Mouse (Mus musculus): ENCODE measurements around the gene Rbm45. TPM values are rescaled to one million over a fixed set of nuclear protein-coding genes. Genes with fewer than 3 reads are reported as not detected.
A peak's percentile ranks its signal among the peaks of the same experiment; 100 is the strongest.

Rbm45 gene
- polyA plus RNA-seq, 1 experiment from 2014 or later: 10.7 TPM

DNA sequence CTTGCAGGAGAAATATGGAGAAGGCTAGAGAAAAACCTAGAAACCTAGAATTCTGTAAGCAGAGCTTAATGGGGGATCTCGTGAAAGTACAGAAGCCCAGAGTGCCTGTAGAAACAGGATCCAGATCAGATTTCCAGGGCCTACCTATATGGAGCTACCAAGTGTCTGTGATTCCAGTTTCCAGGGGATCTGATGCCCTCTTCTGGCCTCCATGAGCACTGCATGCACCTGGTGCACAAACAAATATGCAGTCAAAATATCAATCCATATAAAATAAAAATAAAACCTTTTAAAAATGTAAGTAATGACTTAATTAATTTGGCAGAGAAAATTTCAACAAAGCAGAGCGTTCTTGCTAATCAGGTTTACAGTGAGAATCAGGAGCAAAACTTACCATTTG, 7.7 kb upstream of the Rbm45 start:
- no peak overlapping the region for H3K4me3 ChIP-seq (ENCODE audit: low read depth, low read length)
- no peak for ATAC-seq
- no peaks in the 10 kb centered on the region for H3K36me3 ChIP-seq (ENCODE audit: control insufficient read depth, insufficient read depth)
- H3K27me3 ChIP-seq (replicated peaks; ENCODE audit: control insufficient read depth, insufficient read depth, low read length): no peaks in the 10 kb centered on the region
- H3K4me2 ChIP-seq (replicated peaks; ENCODE audit: low read depth): no peak overlapping the region
- TF ChIP-seq CTCF (IDR thresholded peaks at IDR 0.05; ENCODE audit: low read depth): peak; percentile 69
- H3K4me1 ChIP-seq (replicated peaks; ENCODE audit: control insufficient read depth, insufficient read depth, low read length): no peaks in the 10 kb centered on the region
- H3K9me3 ChIP-seq (ENCODE audit: control insufficient read depth): no peaks in the 10 kb centered on the region
- no peak overlapping the region for H3K9ac ChIP-seq (ENCODE audit: low read depth, low read length)
- no peak overlapping the region for H3K27ac ChIP-seq (ENCODE audit: low read depth, low read length)
- 61% methylated on average over 2 of the region's 2 CpGs for WGBS

DNA sequence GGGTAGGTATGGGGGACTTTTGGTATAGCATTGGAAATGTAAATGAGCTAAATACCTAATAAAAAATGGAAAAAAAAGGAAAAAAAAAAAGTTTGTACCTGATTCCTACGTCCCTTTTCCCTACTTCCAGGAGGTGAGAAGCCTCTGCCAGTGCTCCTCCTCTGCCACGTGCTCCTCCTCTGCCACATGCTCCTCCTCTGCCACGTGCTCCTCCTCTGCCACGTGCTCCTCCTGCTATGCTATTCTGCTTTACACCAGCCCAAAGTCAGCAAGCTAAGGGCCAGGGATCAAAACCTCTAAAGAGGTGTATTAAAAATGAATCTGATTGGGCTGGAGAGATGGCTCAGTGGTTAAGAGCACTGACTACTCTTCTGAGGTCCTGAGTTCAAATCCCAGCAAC, 4.0 kb upstream of the Rbm45 start:
- no peak for ATAC-seq
- Histone ChIP-seq H3K27ac (ENCODE audit: low read depth, low read length) (no peak overlapping the region), H3K4me2 (replicated peaks; ENCODE audit: low read depth) (no peak overlapping the region), H3K4me1 (replicated peaks; ENCODE audit: control insufficient read depth, insufficient read depth, low read length) (no peaks in the 10 kb centered on the region), H3K4me3 (ENCODE audit: low read depth, low read length) (no peak overlapping the region), H3K9ac (ENCODE audit: low read depth, low read length) (no peak overlapping the region), H3K36me3 (ENCODE audit: control insufficient read depth, insufficient read depth) (no peaks in the 10 kb centered on the region), H3K27me3 (replicated peaks; ENCODE audit: control insufficient read depth, insufficient read depth, low read length) (no peaks in the 10 kb centered on the region), H3K9me3 (ENCODE audit: control insufficient read depth) (no peaks in the 10 kb centered on the region)
- TF ChIP-seq CTCF (IDR thresholded peaks at IDR 0.05; ENCODE audit: low read depth): no peak
- WGBS: 78% methylated on average over 4 of the region's 4 CpGs

DNA sequence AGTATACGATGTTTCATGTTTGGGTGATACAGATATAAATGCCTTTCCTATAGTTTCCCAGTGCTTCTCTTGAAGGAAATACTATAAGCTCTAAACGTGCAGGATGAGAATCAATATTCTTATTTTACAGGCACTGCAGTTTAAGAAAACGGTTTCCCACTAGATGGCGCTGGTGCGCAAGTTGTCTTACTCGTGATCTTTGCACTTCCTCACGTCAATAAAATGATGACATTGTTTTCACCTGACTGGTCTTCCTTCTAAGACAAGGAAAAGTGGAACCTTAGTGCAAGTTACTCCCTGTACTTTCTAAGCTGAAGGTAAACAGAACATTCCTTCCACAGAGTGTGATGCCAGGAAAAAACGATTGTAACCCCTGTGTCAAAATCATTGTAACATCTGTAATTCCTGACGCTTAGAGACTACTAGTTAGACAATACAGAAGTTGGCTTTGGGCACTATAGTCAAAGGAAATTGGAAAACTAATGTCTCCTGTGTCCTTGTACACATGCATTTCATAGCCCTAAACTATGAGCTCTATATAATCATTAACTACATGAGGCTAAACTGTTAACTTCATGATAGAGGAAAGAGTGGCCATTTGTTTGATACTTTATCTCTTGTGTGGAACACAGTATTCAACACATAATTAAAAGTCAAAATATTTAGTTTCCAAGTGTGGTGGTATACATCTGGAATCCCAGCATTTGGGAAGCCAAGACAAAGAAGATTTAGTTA, 2.4 kb upstream of the Rbm45 start:
- Histone ChIP-seq H3K4me2 (replicated peaks; ENCODE audit: low read depth) (no peak overlapping the region), H3K27me3 (replicated peaks; ENCODE audit: control insufficient read depth, insufficient read depth, low read length) (no peaks in the 10 kb centered on the region), H3K4me3 (ENCODE audit: low read depth, low read length) (no peak overlapping the region), H3K9me3 (ENCODE audit: control insufficient read depth) (no peaks in the 10 kb centered on the region), H3K27ac (ENCODE audit: low read depth, low read length) (peak overlapping the region; percentile 43; the same call in 1 of the 2 replicates), H3K4me1 (replicated peaks; ENCODE audit: control insufficient read depth, insufficient read depth, low read length) (no peaks in the 10 kb centered on the region; the same call in 1 of the 2 replicates), H3K36me3 (ENCODE audit: control insufficient read depth, insufficient read depth) (0 out of 2 replicates have a peak, but pooled peaks cover 3% of the 10 kb centered on the region), H3K9ac (ENCODE audit: low read depth, low read length) (no peak overlapping the region)
- peak; percentile 93 for TF ChIP-seq CTCF (IDR thresholded peaks at IDR 0.05; ENCODE audit: low read depth)
- peak; percentile 62 for ATAC-seq
- WGBS: 7% methylated on average over 9 of the region's 9 CpGs

DNA sequence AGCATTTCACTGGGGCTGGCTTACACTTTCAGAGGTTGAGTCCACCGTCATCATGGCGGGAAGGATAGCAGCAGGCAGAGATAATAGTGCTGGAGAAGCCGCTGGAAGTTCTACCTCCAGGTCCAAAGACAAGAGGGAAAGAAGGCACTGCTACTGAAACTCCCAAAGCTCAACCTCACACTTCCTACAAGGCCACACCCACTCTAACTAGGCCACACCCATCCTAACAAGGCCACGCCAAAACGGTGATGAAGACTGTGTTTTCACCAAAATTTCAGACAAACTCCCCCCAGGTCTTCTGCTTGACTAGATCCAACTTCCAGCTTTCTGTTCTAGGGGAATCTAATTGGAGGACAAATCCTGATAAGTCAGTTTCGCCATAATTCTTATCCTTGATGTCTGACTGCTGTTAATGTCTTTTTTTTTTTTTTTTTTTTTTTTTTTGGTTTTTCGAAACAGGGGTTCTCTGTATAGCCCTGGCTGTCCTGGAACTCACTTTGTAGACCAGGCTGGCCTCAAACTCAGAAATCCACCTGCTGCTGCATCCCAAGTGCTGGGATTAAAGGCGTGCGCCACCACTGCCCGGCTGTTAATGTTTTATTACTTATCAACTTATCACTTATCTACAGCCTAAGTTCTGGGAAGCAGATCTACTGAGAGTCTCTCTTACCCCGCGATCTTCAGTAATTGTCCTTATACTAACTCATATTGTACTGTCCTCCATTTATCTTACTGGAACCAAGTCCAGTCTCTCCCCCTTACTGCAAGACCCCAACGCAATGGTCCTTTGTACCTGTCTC, 723 bp upstream of the Rbm45 start:
- WGBS: 58% methylated on average over 13 of the region's 13 CpGs
- peaks cover 18% of the 10 kb centered on the region; the same call in 1 of the 2 replicates for H3K36me3 ChIP-seq (ENCODE audit: control insufficient read depth, insufficient read depth)
- no peaks in the 10 kb centered on the region; the same call in 1 of the 2 replicates for H3K4me1 ChIP-seq (replicated peaks; ENCODE audit: control insufficient read depth, insufficient read depth, low read length)
- no peak for ATAC-seq
- H3K9me3 ChIP-seq (ENCODE audit: control insufficient read depth): no peaks in the 10 kb centered on the region
- TF ChIP-seq CTCF (IDR thresholded peaks at IDR 0.05; ENCODE audit: low read depth): no peak
- H3K9ac ChIP-seq (ENCODE audit: low read depth, low read length): no peak overlapping the region
- H3K4me3 ChIP-seq (ENCODE audit: low read depth, low read length): no peak overlapping the region
- peak overlapping the region; percentile 88; the same call in 1 of the 2 replicates for H3K4me2 ChIP-seq (replicated peaks; ENCODE audit: low read depth)
- H3K27ac ChIP-seq (ENCODE audit: low read depth, low read length): 0 out of 2 replicates have a peak overlapping the region, but pooled peaks have one; percentile 86
- H3K27me3 ChIP-seq (replicated peaks; ENCODE audit: control insufficient read depth, insufficient read depth, low read length): no peaks in the 10 kb centered on the region

DNA sequence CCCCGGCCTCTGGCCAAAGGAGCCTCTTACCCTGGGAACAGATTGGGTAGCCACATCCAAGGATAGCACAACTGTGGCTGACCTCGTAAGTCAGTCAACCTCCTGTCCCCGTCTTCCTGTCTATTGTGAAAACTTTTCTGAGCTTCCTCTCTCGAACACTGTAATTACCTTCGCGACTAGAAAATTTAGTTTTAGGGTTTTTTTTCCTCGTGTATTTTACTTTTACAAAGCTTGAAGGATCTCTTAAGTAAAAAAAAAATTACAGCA, 805 bp downstream of the Rbm45 start:
- Histone ChIP-seq H3K9me3 (ENCODE audit: control insufficient read depth) (no peaks in the 10 kb centered on the region), H3K4me2 (replicated peaks; ENCODE audit: low read depth) (peak overlapping the region; percentile 88), H3K4me3 (ENCODE audit: low read depth, low read length) (peak overlapping the region; percentile 87), H3K4me1 (replicated peaks; ENCODE audit: control insufficient read depth, insufficient read depth, low read length) (no peaks in the 10 kb centered on the region; the same call in 1 of the 2 replicates), H3K9ac (ENCODE audit: low read depth, low read length) (peak overlapping the region; percentile 88), H3K27ac (ENCODE audit: low read depth, low read length) (no peak overlapping the region), H3K27me3 (replicated peaks; ENCODE audit: control insufficient read depth, insufficient read depth, low read length) (no peaks in the 10 kb centered on the region), H3K36me3 (ENCODE audit: control insufficient read depth, insufficient read depth) (peaks cover 27% of the 10 kb centered on the region; the same call in 1 of the 2 replicates)
- no peak for ATAC-seq
- TF ChIP-seq CTCF (IDR thresholded peaks at IDR 0.05; ENCODE audit: low read depth): no peak
- 2% methylated on average over 7 of the region's 7 CpGs for WGBS

DNA sequence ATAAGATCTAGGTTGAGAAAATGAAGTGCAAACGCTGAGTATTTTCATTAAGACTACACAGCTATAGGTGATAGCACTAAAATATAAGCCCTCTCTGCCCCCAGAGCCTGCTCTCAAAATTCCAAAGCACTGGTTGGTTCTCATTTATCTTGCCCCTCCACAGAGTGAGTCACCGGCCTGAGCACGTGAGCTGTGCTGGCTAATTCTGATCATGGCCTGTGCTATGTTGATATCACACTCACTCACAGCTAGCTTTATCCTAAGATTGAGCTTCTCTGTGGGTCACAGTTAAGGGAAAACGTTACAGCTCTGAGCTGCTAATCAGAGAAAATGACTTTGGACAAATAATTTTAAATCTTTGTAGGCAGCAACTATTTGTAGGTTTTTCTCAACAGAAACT, 2.5 kb downstream of the Rbm45 start:
- WGBS: 59% methylated on average over 4 of the region's 4 CpGs
- Histone ChIP-seq H3K4me1 (replicated peaks; ENCODE audit: control insufficient read depth, insufficient read depth, low read length) (no peaks in the 10 kb centered on the region; the same call in 1 of the 2 replicates), H3K4me3 (ENCODE audit: low read depth, low read length) (no peak overlapping the region), H3K36me3 (ENCODE audit: control insufficient read depth, insufficient read depth) (peaks cover 37% of the 10 kb centered on the region), H3K27ac (ENCODE audit: low read depth, low read length) (peak overlapping the region; percentile 54; the same call in 1 of the 2 replicates), H3K4me2 (replicated peaks; ENCODE audit: low read depth) (no peak overlapping the region; the same call in 1 of the 2 replicates), H3K9me3 (ENCODE audit: control insufficient read depth) (no peaks in the 10 kb centered on the region), H3K9ac (ENCODE audit: low read depth, low read length) (no peak overlapping the region), H3K27me3 (replicated peaks; ENCODE audit: control insufficient read depth, insufficient read depth, low read length) (no peaks in the 10 kb centered on the region)
- no peak for TF ChIP-seq CTCF (IDR thresholded peaks at IDR 0.05; ENCODE audit: low read depth)
- peak; percentile 29; the same call in 1 of the 2 replicates for ATAC-seq
